Mouse (Mus musculus): ENCODE data around the gene Mst1.

Mst1 gene

DNA sequence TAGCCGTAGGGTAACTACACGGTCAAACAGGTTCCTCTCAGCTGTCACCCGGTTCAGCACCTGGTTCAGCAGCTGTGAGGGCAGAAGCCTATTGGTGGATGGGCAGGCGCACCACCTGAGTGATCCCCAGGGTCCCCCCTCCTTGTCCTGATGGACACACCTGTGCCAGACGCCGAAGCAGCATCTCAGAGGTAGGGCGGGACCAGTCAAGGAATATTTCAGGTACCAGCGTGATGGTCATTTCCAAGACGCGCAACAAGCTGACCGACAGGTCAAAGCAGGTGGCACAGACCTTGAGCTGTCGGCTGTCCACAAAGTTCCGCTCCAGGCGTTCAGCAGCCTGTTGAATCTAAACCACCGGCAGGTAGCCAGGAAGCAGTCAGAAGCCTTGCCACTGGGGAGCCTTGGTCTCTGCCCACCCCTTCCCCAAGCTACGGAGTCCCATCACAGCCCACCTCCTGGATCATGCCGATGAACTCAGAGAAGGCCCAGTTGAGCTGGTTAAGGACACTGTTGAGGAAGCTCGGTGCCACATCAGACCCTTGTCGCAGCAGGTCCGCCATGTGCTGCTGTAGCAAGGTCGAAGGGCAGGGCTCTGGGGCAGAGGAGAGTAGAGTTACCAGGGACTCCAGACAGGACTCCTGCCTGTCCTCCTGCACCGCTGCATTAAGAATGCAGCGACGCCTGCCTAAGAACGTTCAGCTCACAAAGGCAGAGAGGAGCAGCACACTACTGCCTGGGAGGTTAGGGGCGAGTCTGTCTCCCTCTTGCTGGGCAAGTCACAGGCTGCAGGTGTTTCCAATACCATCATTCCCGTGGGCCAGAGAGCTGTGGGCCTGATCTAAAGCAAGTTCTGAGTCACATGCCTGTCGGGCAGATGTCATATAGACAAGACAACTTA is 23.6 kb upstream of the Mst1 start:
- no peak for DNase-seq (ENCODE audit: low read depth, low spot score)

DNA sequence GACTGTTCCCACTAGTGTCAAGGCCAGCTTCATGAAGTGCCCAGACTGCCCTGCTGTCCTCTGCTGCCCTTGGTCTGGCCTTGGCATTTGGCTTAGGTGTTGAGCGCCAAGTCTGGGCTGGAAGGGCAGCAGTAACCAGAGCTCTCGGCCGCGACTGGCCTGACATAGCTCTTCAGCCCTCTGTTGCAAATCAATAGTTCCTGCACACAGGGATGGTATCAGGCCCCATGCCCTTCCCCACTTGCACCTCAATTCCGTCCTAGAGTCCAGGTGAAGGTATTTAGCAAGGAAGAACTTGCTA is 23.0 kb upstream of the Mst1 start:
- no peak for DNase-seq (ENCODE audit: low read depth, low spot score)

DNA sequence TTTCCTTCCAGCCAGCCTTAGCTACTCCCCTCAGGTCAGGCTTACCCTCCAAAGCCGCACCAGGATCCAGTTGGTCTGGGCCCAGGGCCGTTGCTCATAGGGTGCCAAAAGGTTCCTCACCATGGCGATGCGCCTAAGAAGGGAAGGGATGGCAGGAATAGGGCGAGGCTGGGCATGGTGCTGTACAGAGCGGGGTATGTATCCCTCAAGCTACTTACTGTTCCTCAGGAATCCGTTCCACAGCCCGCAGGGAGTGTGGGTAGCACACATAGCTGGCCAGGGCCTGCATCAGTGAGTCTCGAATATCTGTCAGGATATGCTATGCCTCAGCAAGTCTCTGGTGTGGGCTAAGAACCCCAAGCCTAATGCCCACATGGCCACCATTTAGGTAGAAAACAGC is 21.9 kb upstream of the Mst1 start:
- DNase-seq (ENCODE audit: low read depth, low spot score): no peak

DNA sequence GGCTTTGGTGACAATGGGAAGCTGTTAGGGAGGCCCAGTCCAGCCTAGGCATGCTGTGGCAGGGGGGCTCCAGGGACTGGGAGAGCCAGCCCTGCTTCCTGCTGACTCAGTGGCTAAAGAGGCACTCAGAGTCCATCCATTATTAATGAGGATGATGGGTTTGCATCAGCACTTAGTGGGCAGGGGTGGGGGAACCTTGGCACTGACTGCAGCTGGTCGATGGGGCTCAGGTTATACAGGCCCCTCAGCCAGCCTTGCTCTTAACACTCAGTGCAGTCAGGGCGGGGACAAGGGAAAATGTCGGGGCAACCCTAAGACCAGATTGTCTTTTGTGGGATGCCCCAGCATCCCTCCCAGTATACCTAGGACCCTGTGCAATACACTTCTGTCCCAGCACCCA is 18.1 kb upstream of the Mst1 start:
- DNase-seq (ENCODE audit: low read depth, low spot score): no peak

DNA sequence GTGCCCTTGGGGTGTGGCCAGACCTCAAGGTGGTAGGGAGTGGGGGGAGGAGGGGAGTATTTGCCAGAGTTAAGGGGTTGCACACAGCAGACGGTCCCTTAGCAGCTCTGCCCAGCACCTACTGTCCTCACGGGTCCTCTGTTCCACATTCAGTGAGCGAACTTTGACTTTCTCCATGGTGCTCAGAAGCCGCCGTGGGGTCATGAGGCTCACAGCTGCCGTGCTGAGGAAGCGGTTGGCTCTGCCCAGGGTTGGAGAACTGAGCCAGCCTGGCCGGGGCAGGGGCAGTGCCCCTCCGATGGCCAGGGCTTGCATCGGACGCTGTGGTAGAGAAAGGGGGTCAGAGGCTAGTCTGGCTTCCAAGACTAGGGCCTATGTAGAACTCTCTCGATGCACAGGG is 16.9 kb upstream of the Mst1 start:
- DNase-seq (ENCODE audit: low read depth, low spot score): no peak

DNA sequence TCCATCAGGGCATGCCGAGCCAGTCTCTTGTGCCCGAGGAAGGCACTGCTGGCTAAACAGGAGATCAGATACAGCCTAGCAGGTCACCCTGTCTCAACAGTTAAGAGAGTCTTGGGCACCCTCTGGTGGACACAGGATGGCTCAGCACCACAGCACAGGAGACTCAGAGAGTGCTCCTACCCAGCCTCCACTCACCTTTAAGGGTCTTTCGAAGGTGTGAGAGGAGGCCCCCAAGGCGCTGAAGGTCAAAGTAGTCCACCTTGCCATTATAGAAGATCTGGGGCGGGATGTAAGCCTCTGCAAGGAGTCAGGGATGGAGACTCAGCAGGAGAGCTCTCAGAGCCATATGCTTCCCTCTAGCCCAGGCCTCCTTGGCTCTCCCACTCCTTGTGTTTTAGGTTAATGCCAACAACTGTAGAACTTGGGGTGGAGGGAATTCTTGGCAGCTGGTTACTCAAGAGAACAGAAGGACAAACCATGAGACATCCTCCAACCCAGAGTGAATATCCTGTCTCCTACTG is 14.7 kb upstream of the Mst1 start:
- peak; percentile 68 for DNase-seq (ENCODE audit: low read depth, low spot score)

DNA sequence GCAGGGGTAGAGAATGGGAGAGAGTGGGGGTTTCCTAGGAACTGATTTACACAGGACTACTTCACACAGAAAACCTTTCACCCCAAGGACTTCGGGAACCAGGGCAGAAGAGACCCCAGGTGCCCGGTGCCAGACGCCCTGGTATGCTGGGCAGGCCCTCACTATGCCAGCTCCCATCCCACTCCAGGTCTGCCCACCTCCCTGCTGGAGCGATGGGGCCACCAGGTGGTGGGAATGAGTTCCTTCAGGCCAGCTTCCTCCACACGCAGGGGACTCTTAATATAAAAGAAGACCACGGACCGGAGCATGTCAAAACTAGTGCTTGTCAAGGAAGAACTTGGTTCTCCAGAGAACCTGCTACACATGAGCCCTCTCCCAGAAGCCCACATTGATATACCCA is 13.0 kb upstream of the Mst1 start:
- DNase-seq (ENCODE audit: low read depth, low spot score): peak; percentile 31

DNA sequence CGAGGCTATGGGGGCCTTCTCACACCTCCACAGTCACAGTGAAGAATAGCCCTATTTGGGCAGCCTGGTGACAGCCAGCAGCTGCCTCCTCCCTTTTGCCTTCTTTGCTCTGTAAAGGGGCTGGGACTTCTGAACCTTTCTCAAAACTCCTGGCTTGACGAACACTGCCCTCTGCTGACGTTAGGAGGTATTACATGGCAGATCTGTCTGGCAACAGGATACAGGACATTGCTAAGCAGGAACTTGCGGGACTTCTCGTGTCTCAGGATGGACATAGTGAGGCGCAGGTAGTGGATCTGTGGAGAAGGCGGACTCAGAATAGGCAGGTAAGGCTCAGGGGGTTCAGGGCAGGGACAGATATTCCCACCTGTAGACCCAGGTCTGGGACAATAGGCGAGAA is 12.3 kb upstream of the Mst1 start:
- DNase-seq (ENCODE audit: low read depth, low spot score): peak; percentile 88

DNA sequence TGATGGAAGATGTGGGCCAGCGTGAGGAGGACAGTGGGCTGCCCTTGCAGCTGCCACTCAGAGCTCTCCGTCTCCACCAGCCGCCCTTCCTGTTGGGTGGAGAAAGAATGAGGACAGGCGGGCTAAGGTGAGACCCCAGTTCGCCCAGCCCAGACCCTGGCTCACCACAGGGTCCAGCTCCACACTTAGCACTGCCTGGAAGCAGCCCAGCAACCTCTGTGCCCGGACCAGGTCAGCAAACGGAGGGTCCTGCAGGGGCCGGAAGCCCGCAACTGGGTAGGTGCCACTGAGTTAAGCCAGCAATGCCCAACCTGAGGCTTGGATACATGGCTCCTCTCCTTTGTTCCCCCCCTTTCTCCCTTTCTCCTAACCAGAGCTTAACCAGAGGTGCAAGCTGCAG is 11.2 kb upstream of the Mst1 start:
- DNase-seq (ENCODE audit: low read depth, low spot score): no peak

DNA sequence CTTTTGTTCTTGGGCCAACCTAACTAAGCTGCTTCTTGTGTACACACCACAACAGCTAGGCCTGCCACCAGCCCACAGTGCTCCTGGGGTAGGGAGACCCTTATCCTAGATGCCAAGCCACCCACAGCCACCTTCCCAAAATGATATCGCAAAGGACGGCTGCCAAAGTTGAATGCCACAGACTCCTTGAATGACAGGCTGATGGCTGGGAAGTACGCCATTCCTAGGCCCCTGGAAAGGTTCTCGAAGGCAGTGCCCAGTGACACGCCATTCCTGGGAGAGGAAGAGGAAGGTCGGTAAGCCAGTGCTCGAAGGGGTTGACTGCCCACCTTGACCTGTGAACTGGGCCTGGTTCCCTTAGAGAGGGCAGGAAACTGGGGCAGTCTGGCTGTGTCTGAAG is 10.7 kb upstream of the Mst1 start:
- DNase-seq (ENCODE audit: low read depth, low spot score): no peak

DNA sequence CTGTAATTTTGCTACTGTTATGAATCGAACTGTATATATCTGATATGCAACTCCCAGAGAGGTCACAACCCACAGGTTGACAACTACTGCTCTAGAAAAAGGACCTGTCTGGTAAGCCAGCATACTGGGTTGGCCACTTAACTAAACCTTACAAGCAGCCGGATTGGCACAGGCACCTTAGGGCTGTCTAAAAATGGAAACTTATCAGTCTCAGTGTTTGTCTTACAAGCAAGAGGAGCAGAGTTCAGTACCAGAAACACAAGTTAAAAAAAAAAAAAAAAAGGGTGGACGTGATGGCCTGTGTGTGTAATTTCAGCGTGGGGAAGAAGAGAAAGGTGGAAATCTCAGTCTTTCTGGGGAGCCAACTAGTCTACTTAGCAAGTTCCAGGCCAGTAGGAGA is 8.4 kb upstream of the Mst1 start:
- no peak for DNase-seq (ENCODE audit: low read depth, low spot score)

DNA sequence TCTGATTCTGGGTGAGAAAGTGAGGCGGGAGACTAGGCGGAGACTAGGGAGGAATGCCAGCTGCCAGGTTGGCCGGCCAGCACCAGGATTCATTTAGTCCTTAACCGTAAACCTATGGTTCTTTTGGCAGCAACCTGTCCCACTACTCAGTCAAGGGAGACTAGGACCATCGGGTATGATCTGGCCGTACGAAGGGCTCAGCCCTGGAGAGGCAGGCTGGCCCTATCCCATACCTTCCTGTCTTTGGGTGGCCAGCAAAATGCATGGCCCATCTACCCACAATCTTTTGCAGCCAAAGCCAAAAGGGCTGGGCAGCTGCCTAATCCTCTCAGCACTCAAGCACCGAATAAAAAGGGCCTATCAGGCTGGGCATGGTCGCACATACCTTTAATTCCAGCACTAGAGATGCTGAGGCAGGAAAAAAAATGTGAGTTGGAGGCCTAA is 7.7 kb upstream of the Mst1 start:
- DNase-seq (ENCODE audit: low read depth, low spot score): no peak

DNA sequence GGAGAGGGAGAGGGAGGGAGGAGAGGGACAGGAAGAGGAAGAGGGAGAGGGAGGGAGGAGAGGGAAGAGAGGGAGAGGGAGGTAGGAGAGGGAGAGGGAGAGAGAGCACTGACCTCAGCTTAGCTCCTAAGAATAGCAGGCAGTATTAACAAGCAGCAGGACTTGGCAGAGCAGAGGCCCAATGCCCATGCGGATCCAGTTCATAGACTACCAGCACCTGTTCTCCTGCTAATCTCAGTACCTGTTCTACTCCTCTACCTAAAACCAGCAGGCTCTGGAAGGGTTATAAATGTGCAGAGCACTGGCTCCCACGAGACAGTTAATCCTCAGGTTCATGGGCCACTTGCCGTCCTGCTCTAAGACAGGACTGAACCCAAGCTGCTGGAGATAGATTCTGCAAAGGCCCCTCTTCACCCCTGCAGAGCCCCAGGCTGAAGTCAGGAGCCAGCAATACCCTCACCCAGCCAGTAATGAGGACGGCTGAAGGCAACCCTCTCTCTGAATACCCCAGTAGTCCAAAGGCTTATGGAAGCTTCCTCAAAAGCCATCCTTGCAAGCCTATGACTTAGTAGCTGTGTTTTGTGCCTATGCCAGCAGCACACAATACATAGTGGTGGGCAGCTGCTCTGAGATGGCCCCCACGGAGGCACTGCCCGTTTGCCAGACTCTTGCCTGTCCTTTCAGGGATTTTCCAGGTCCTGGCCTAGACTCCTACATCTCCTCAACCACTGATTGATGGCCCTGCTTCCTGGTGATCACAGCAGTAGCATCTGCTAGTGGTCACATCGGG is 6.9 kb upstream of the Mst1 start:
- DNase-seq (ENCODE audit: low read depth, low spot score): no peak

DNA sequence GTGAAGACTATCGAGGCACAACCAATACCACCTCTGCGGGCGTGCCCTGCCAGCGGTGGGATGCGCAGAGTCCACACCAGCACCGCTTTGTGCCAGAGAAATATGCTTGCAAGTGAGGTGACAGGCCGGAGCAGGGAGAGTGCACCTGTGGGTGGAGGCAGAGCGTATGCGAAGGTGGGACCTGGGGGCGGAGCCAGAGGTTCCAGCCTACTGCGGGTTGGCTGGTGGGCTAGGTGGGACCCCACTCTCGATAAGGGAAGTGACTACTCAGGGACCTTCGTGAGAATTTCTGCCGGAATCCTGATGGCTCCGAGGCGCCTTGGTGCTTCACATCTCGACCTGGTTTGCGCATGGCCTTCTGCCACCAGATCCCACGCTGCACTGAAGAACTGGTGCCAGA is 2.3 kb downstream of the Mst1 start:
- peak; percentile 69 for DNase-seq (ENCODE audit: low read depth, low spot score)

DNA sequence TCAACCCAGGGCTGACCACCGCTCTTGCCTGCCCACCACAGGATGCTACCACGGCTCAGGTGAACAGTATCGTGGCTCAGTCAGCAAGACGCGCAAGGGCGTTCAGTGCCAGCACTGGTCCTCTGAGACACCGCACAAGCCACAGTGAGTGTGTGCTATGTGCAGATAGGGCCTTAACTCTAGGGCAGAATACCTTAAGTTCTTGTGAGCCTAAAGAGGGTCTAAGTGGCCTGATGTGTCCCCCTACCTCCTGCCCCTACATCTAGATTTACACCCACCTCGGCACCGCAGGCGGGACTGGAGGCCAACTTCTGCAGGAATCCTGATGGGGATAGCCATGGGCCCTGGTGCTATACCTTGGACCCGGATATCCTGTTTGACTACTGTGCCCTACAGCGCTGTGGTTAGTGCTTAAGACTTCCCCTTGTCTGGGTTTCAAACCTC is 2.8 kb downstream of the Mst1 start, which contains the start of gene Rnf123:
Rnf123 (minus strand) TSS at position 359 of the 444 bp plus-strand sequence.
- DNase-seq (ENCODE audit: low read depth, low spot score): no peak

DNA sequence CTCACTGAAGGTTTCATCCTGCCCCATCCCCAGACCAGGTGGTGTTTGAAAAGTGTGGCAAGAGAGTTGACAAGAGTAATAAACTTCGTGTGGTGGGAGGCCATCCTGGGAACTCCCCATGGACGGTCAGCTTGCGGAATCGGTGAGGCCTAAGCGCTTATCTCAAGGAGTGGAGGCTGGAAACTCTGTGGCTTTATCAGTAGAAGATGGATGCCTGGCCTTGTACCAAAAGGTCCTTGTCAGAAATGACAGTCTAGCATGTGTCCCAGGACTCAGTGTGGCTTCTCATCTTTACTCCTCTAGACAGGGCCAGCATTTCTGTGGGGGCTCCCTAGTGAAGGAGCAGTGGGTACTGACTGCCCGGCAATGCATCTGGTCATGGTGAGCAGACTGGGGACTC is 3.3 kb downstream of the Mst1 start:
- no peak for DNase-seq (ENCODE audit: low read depth, low spot score)

DNA sequence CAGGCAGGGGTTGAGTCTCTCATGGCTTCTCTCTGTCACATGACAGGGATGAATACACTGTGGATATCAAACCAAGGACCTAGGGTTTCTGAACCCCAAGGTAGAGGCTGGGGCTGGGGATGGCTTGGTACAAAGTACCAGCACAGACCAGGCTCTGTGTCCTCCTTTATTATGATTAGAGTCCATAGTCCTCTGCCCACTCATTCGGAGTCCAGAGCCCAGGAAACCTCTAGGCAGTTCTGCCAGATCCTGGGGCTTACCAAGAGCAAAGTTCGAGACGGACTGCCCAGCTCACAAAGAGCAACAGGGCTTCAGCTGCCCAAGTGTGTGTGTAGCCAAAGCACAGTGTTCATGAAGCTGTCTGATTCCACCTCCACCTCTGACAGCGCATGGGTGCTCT is 5.0 kb downstream of the Mst1 start:
- DNase-seq (ENCODE audit: low read depth, low spot score): no peak

DNA sequence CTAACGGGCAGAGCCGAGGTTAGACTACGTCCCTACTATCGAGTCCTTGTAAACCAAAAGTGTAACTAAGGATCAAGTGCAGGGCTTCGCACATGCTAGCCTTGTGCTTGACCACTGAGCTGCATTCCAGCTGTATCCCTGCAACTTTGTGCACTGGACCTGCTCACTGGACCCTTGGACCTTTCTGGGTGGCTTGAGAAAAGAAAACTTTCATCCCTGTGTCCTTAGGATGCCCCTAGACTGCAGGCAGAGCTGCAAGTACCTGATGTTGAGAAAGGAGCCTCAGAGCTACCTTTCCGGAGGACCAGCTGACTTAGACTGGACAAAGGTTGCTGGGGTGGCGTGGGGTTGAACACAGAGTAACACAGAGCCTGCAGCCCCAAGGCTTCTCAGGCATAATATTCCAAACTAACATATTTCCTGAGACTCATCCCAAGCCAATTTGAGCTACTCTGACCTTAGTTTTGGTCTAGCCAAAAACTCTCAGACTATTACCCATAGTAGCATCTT is 10.4 kb downstream of the Mst1 start:
- DNase-seq (ENCODE audit: low read depth, low spot score): no peak

DNA sequence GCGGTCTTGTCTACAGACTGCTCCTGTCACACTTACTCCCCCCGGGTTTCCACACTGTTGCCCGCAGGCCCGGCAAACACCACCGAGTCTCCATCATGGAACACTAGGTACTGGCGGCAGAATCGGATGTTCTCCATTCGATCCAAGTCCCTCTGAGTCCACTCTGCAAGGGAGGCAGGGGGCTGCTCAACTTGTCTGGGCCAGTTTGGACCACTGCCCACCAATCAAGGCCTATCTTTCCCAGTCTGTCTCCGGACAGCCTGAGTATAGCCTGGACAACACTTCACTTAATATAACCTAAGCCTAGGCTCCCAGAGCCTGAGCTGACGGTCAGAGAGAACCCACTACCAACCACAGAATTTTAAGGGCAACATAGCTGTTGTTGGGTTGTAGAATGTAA is 13.3 kb downstream of the Mst1 start:
- DNase-seq (ENCODE audit: low read depth, low spot score): no peak

DNA sequence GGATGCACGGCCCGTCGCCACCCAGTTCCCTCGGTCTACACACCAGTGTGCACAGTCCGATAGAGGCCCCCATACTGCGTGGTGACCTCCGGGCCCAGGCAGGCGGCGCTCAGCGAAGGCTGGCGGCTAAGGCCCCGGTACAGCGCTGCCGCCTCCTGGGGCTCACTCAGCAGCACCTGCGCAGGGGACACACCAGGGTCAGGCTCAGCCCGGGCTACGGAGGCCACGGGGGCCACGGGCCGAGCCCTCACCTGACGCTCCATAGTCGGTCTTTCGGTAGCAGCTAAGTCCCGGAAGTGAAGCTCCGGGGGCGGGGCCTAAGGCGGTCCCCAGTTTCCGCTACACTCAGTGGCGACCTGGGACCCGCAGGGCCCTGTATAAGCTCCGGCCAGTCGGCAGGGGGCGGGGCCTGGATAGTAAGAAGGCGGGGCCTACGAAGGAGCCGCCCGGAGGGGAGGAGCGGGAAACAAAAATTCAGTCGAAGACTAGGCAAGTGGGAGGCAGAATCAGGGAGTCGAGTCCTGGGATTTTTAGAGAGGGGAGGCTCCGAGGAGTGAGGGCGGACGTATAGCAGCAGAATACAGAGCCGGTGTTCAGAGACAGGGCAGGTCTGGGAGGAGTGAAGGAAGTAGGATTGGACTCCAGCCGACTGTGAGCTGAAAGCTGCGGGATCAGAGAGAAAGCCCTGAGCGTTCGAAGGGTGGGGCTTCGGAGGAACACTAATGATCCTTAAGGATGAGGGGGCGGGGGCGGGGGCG is 14.1 kb downstream of the Mst1 start, which contains the start of gene Apeh:
Apeh (minus strand) TSS at position 423 of the 758 bp plus-strand sequence.
- DNase-seq (ENCODE audit: low read depth, low spot score): peak; percentile 98

DNA sequence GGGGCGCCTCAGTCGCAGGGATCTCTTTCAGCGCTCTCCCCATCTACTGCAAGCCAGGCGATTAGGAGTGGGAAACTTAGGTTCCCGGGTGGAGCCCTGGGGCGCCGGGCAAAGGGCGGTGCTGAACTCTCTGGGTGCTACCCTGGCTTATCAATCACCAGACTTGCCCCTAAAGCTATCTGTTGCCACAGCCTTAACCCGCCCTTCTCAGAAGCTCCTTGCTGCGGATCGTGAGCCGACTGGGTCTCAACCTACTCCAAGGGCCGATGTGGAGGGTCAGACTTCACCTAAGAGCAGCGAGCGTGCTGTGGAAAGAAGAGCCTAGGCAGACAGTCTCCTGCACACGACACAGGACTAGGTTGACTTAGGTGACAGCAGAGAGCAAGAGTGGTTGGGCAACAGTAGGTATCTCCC is 14.8 kb downstream of the Mst1 start:
- no peak for DNase-seq (ENCODE audit: low read depth, low spot score)

DNA sequence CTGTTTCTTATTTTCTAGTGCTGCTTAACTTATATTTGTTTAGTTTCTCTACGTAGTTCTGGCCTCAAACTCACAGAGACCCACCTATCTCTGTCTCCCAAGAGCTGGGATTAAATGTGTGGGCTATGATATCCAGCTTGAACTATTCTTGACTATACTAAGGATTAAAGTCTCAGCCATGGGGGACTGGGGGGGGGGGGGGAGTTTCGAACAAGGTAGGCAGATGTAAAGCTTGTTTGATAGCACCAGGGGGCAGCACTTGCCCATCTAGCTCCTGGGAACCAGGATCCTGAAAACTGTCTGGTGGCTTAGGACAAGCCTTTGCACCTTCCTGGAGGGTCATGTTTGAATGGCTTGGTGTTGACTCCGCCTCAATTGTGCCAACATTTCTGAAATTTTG is 15.3 kb downstream of the Mst1 start:
- peak; percentile 77 for DNase-seq (ENCODE audit: low read depth, low spot score)

Measured in R1 (cell line).